Mouse (Mus musculus) MEL (cell line): ENCODE results near the gene Itga11. TPM values are rescaled to one million over a fixed set of nuclear protein-coding genes. Genes with fewer than 3 reads are reported as not detected.

Experiments
- DNase-seq: peaks from one replicate; pipeline ENCODE4 v3.0.0; 2011; ENCODE audit warnings: low read depth, low spot score
- H3K27ac ChIP-seq: 2 replicates; pipeline ENCODE4 v1.5.1; 2012; ENCODE audit warnings: low read depth, mild to moderate bottlenecking, control low read depth, low read length, moderate library complexity; ENCODE audit not compliant: control insufficient read depth
- H3K27me3 ChIP-seq, 2 experiments: fragments of 150-350 bp in 1 of 2; sonication (generic) in 1 of 2; 2 replicates each; pipeline ENCODE4 v1.6.1; 2012; ENCODE audit warnings: low read length in 2 of 2, mild to moderate bottlenecking in 2 of 2, improper control_type of control experiment in 1 of 2, moderate library complexity in 1 of 2; ENCODE audit not compliant: insufficient read depth in 2 of 2, control insufficient read depth in 1 of 2
- H3K36me3 ChIP-seq, 2 experiments: 2 replicates each; pipeline ENCODE4 v1.6.1; 2012 to 2014; ENCODE audit warnings: low read length in 2 of 2, improper control_type of control experiment in 1 of 2, inconsistent platforms in 1 of 2, mild to moderate bottlenecking in 1 of 2; ENCODE audit not compliant: insufficient read depth in 2 of 2, control insufficient read depth in 1 of 2
- H3K4me1 ChIP-seq, 2 experiments: fragments of 150-350 bp in 1 of 2; sonication (generic) in 1 of 2; 2 replicates each; pipeline ENCODE4 v1.6.1; 2012; ENCODE audit warnings: low read length in 2 of 2, improper control_type of control experiment in 1 of 2, mild to moderate bottlenecking in 1 of 2; ENCODE audit not compliant: insufficient read depth in 2 of 2, control insufficient read depth in 1 of 2
- H3K4me3 ChIP-seq, 2 experiments: fragments of 150-350 bp in 1 of 2; sonication (generic) in 1 of 2; 2 replicates each; pipeline ENCODE4 v1.5.1; 2012; ENCODE audit warnings: low read depth in 2 of 2, low read length in 2 of 2, mild to moderate bottlenecking in 2 of 2, moderate library complexity in 2 of 2, control low read depth in 1 of 2, improper control_type of control experiment in 1 of 2; ENCODE audit not compliant: control insufficient read depth in 1 of 2, insufficient read depth in 1 of 2
- H3K79me2 ChIP-seq: 2 replicates; pipeline ENCODE4 v1.6.1; 2012; ENCODE audit warnings: mild to moderate bottlenecking, low read length, moderate library complexity; ENCODE audit not compliant: control insufficient read depth, poor library complexity, insufficient read depth
- H3K9ac ChIP-seq: 2 replicates; pipeline ENCODE4 v1.6.1; 2012; ENCODE audit warnings: low read depth, mild to moderate bottlenecking, control low read depth, low read length, moderate library complexity; ENCODE audit not compliant: control insufficient read depth, poor library complexity, severe bottlenecking
- H3K9me3 ChIP-seq: fragments of 150-350 bp; sonication (generic); replicated peaks from 2 replicates; pipeline ENCODE4 v1.6.1; 2012; ENCODE audit warnings: mild to moderate bottlenecking, low read length, improper control_type of control experiment, moderate library complexity; ENCODE audit not compliant: insufficient read depth
- BHLHE40 ChIP-seq: IDR thresholded peaks from 2 replicates; pipeline ENCODE4 v1.6.1; 2012; ENCODE audit warnings: low read depth, mild to moderate bottlenecking, inconsistent platforms, low read length, improper control_type of control experiment, borderline replicate concordance
- CHD2 ChIP-seq: IDR thresholded peaks from 2 replicates; pipeline ENCODE4 v1.6.1; 2011; ENCODE audit warnings: low read length, improper control_type of control experiment
- CTCF ChIP-seq, 3 experiments: IDR thresholded peaks in 2 of 3; conservative IDR thresholded peaks in 1 of 3; 2 replicates each; pipeline ENCODE4 v1.5.1; 2011 to 2012; ENCODE audit warnings: low read length in 3 of 3, low read depth in 2 of 3, mild to moderate bottlenecking in 2 of 3, improper control_type of control experiment in 1 of 3, inconsistent platforms in 1 of 3, mixed read lengths in 1 of 3, moderate library complexity in 1 of 3; ENCODE audit not compliant: control insufficient read depth in 1 of 3, insufficient read depth in 1 of 3, poor library complexity in 1 of 3, severe bottlenecking in 1 of 3
- E2F4 ChIP-seq: IDR thresholded peaks from 2 replicates; pipeline ENCODE4 v1.6.1; 2011; ENCODE audit warnings: low read depth, low read length, improper control_type of control experiment, borderline replicate concordance
- ELF1 ChIP-seq: IDR thresholded peaks from 2 replicates; pipeline ENCODE4 v1.6.1; 2014; ENCODE audit warnings: low read depth, mild to moderate bottlenecking, inconsistent platforms, low read length, improper control_type of control experiment, moderate library complexity
- EP300 ChIP-seq, 2 experiments: IDR thresholded peaks; 2 replicates each; pipeline ENCODE4 v1.6.1; 2011; ENCODE audit warnings: improper control_type of control experiment in 2 of 2, low read length in 2 of 2, low read depth in 1 of 2, mild to moderate bottlenecking in 1 of 2
- ETS1 ChIP-seq: IDR thresholded peaks from 2 replicates; pipeline ENCODE4 v1.6.1; 2012; ENCODE audit warnings: low read depth, mild to moderate bottlenecking, inconsistent platforms, low read length, improper control_type of control experiment, moderate library complexity
- GATA1 ChIP-seq: IDR thresholded peaks from 2 replicates; pipeline ENCODE4 v1.6.1; 2011; ENCODE audit warnings: low read depth, low read length, improper control_type of control experiment
- JUND ChIP-seq: IDR thresholded peaks from 2 replicates; pipeline ENCODE4 v1.6.1; 2011; ENCODE audit warnings: low read depth, mild to moderate bottlenecking, improper control_type of control experiment, low read length
- MAFK ChIP-seq: IDR thresholded peaks from 2 replicates; pipeline ENCODE4 v1.6.1; 2011; ENCODE audit warnings: low read depth, mild to moderate bottlenecking, low read length, improper control_type of control experiment, borderline replicate concordance
- MAX ChIP-seq: IDR thresholded peaks from 2 replicates; pipeline ENCODE4 v1.6.1; 2011; ENCODE audit warnings: low read length, improper control_type of control experiment
- MAZ ChIP-seq: IDR thresholded peaks from 2 replicates; pipeline ENCODE4 v1.6.1; 2012; ENCODE audit warnings: low read depth, mild to moderate bottlenecking, inconsistent platforms, low read length, improper control_type of control experiment
- MEF2A ChIP-seq: IDR thresholded peaks from 2 replicates; pipeline ENCODE4 v1.6.1; 2014; ENCODE audit warnings: low read depth, mild to moderate bottlenecking, inconsistent platforms, low read length, improper control_type of control experiment; ENCODE audit not compliant: poor library complexity, insufficient replicate concordance, severe bottlenecking; ENCODE audit errors: extremely low read depth
- MXI1 ChIP-seq: IDR thresholded peaks from 2 replicates; pipeline ENCODE4 v1.6.1; 2011; ENCODE audit warnings: mild to moderate bottlenecking, low read depth, low read length, improper control_type of control experiment
- MYB ChIP-seq: IDR thresholded peaks from 2 replicates; pipeline ENCODE4 v1.6.1; 2011; ENCODE audit warnings: mild to moderate bottlenecking, low read depth, low read length, improper control_type of control experiment
- MYC ChIP-seq: IDR thresholded peaks from 2 replicates; pipeline ENCODE4 v1.6.1; 2011; ENCODE audit warnings: low read depth, mild to moderate bottlenecking, low read length, improper control_type of control experiment, moderate library complexity
- NRF1 ChIP-seq: IDR thresholded peaks from 2 replicates; pipeline ENCODE4 v1.6.1; 2014; ENCODE audit warnings: low read depth, mild to moderate bottlenecking, inconsistent platforms, low read length, improper control_type of control experiment, moderate library complexity; ENCODE audit not compliant: poor library complexity, insufficient read depth, severe bottlenecking
- POLR2A ChIP-seq, 2 experiments: IDR thresholded peaks; 2 replicates each; pipeline ENCODE4 v1.6.1; 2011 to 2012; ENCODE audit warnings: low read length in 2 of 2, mild to moderate bottlenecking in 2 of 2, control low read depth in 1 of 2, improper control_type of control experiment in 1 of 2, low read depth in 1 of 2, moderate library complexity in 1 of 2; ENCODE audit not compliant: control insufficient read depth in 1 of 2, insufficient read depth in 1 of 2, poor library complexity in 1 of 2
- POLR2AphosphoS2 ChIP-seq: IDR thresholded peaks from 2 replicates; pipeline ENCODE4 v1.6.1; 2011; ENCODE audit warnings: low read length, improper control_type of control experiment
- RAD21 ChIP-seq: IDR thresholded peaks from 2 replicates; pipeline ENCODE4 v1.6.1; 2011; ENCODE audit warnings: mild to moderate bottlenecking, low read depth, low read length, improper control_type of control experiment
- RCOR1 ChIP-seq: IDR thresholded peaks from 2 replicates; pipeline ENCODE4 v1.6.1; 2012; ENCODE audit warnings: low read depth, mild to moderate bottlenecking, inconsistent platforms, low read length, improper control_type of control experiment
- SMC3 ChIP-seq: IDR thresholded peaks from 2 replicates; pipeline ENCODE4 v1.6.1; 2011; ENCODE audit warnings: low read depth, low read length, improper control_type of control experiment
- TAL1 ChIP-seq: IDR thresholded peaks from 2 replicates; pipeline ENCODE4 v1.6.1; 2012; ENCODE audit warnings: mild to moderate bottlenecking, inconsistent platforms, low read length, moderate library complexity, mixed read lengths
- TBP ChIP-seq: IDR thresholded peaks from 2 replicates; pipeline ENCODE4 v1.8.0; 2011; ENCODE audit warnings: low read depth, low read length, improper control_type of control experiment
- TCF12 ChIP-seq: IDR thresholded peaks from 2 replicates; pipeline ENCODE4 v1.6.1; 2014; ENCODE audit warnings: low read depth, mild to moderate bottlenecking, inconsistent platforms, low read length, improper control_type of control experiment, moderate library complexity
- UBTF ChIP-seq: IDR thresholded peaks from 2 replicates; pipeline ENCODE4 v1.6.1; 2012; ENCODE audit warnings: low read depth, mild to moderate bottlenecking, inconsistent platforms, low read length, improper control_type of control experiment, moderate library complexity, borderline replicate concordance; ENCODE audit not compliant: insufficient read depth
- USF1 ChIP-seq: IDR thresholded peaks from 2 replicates; pipeline ENCODE4 v1.6.1; 2014; ENCODE audit warnings: low read depth, mild to moderate bottlenecking, inconsistent platforms, low read length, improper control_type of control experiment, moderate library complexity
- USF2 ChIP-seq, 2 experiments: IDR thresholded peaks; 2 replicates each; pipeline ENCODE4 v1.6.1; 2011 to 2012; ENCODE audit warnings: improper control_type of control experiment in 2 of 2, low read length in 2 of 2, borderline replicate concordance in 1 of 2, inconsistent platforms in 1 of 2, low read depth in 1 of 2, mild to moderate bottlenecking in 1 of 2; ENCODE audit not compliant: insufficient read depth in 1 of 2
- ZC3H11A ChIP-seq: IDR thresholded peaks from 2 replicates; pipeline ENCODE4 v1.6.1; 2012; ENCODE audit warnings: low read depth, mild to moderate bottlenecking, inconsistent platforms, low read length, improper control_type of control experiment
- ZKSCAN1 ChIP-seq: IDR thresholded peaks from 2 replicates; pipeline ENCODE4 v1.6.1; 2012; ENCODE audit warnings: low read depth, mild to moderate bottlenecking, inconsistent platforms, low read length, improper control_type of control experiment, moderate library complexity
- polyA plus RNA-seq, 2 experiments: library from polyadenylated mRNA; stranded (reverse) in 1 of 2; unstranded in 1 of 2; fragments of >175 nt in 1 of 2; fragments of >200 nt in 1 of 2; gene quantifications; 2 replicates each; pipeline versions ENCODE4 v1.2.1 to v1.2.4; 2012; ENCODE audit warnings: low replicate concordance in 2 of 2, low read depth in 1 of 2; ENCODE audit not compliant: insufficient read length in 2 of 2, insufficient read depth in 1 of 2, missing spikeins in 1 of 2
- total RNA-seq: library from RNA; depleted of rRNA; stranded (reverse); fragments of 300-350 nt; gene quantifications from 2 replicates; pipeline ENCODE4 v1.2.3, GENCODE M21; 2012

The Itga11 gene
- total and polyA plus RNA-seq, 3 experiments, result not detected

DNA sequence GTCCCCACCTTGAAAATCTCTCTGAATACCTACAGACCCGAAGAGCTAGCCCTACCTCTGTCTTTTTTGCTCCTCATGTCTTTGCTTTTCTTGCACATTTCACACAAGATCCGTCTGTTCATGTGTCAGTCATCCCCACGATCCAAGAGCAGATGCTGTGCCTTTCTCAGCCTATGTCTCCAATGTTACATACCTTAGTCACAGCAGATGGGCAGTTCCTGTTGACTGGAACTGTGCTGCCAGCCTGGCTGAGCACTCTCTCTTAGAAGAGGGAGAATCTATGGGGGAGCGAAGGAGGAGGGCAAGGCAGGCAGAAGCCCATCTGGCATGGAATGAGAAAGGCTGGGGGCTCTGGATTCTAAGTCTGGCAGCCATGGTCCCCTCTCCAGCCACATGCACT is 87.7 kb downstream of the Itga11 start:
- no peaks in the 10 kb centered on the region for H3K79me2 ChIP-seq
- no peaks in the 10 kb centered on the region for H3K9me3 ChIP-seq
- H3K36me3 ChIP-seq, result no peaks in the 10 kb centered on the region
- H3K27me3 ChIP-seq, result no peaks in the 10 kb centered on the region
- no peak overlapping the region for H3K4me3 ChIP-seq
- DNase-seq, result no peak
- H3K27ac ChIP-seq, result no peak overlapping the region
- H3K9ac ChIP-seq, result no peak overlapping the region
- no peaks in the 10 kb centered on the region for H3K4me1 ChIP-seq
- TF ChIP-seq ELF1 (no peak), EP300 (IDR thresholded peaks at IDR 0.05; ENCODE audit: low read depth in 1 of 2, low read length in 2 of 2) (no peak), GATA1 (no peak), UBTF (no peak), POLR2AphosphoS2 (no peak), CHD2 (no peak), CTCF (IDR thresholded peaks at IDR 0.05 in 2 of 3, conservative IDR thresholded peaks at IDR 0.05 in 1 of 3; ENCODE audit: control insufficient read depth in 1 of 3, insufficient read depth in 1 of 3, low read depth in 2 of 3, low read length in 3 of 3, poor library complexity in 1 of 3, severe bottlenecking in 1 of 3) (no peak), POLR2A (IDR thresholded peaks at IDR 0.05; ENCODE audit: control insufficient read depth in 1 of 2, insufficient read depth in 1 of 2, low read depth in 1 of 2, low read length in 2 of 2, poor library complexity in 1 of 2) (no peak), JUND (no peak), NRF1 (no peak), SMC3 (no peak), RCOR1 (no peak), ZKSCAN1 (no peak), RAD21 (no peak), MYB (no peak), TBP (no peak), USF1 (no peak), E2F4 (no peak), MAX (no peak)
- TF ChIP-seq, all 39 proteins: peak for 0

DNA sequence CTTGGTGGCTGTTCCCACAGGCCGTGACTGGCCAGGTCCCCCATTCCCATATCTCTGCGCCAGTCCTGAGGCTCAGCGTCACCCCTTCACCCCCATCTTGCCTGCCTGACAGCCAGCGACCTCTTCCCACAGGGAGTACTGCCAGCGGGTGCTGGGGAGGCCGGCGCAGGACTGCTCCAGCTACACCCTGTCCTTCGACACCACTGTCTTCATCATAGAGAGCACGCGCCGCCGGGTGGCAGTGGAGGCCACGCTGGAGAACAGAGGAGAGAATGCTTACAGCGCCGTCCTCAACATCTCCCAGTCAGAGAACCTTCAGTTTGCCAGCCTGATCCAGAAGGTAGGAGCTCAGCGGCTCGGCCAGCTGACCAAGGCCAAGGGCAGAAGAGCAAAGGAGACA is 89.8 kb downstream of the Itga11 start:
- no peak overlapping the region for H3K27ac ChIP-seq
- no peaks in the 10 kb centered on the region for H3K27me3 ChIP-seq
- TF ChIP-seq E2F4 (no peak), MEF2A (no peak), MXI1 (no peak), RCOR1 (no peak), MAZ (no peak), MAFK (no peak), TAL1 (no peak), ETS1 (no peak), USF2 (IDR thresholded peaks at IDR 0.05; ENCODE audit: borderline replicate concordance in 1 of 2, insufficient read depth in 1 of 2, low read depth in 1 of 2, low read length in 2 of 2) (no peak), NRF1 (no peak), EP300 (IDR thresholded peaks at IDR 0.05; ENCODE audit: low read depth in 1 of 2, low read length in 2 of 2) (no peak), MYC (no peak), TCF12 (no peak), POLR2A (IDR thresholded peaks at IDR 0.05; ENCODE audit: control insufficient read depth in 1 of 2, insufficient read depth in 1 of 2, low read depth in 1 of 2, low read length in 2 of 2, poor library complexity in 1 of 2) (no peak), UBTF (no peak), MYB (no peak), BHLHE40 (no peak), MAX (no peak), TBP (no peak), ZC3H11A (no peak)

More for the DNA sequence above, 89.8 kb downstream of the Itga11 start:
- H3K9me3 ChIP-seq, result no peaks in the 10 kb centered on the region
- H3K36me3 ChIP-seq, result no peaks in the 10 kb centered on the region
- no peak for DNase-seq
- H3K4me1 ChIP-seq, result no peaks in the 10 kb centered on the region
- no peak overlapping the region for H3K9ac ChIP-seq
- no peak overlapping the region for H3K4me3 ChIP-seq
- H3K79me2 ChIP-seq, result no peaks in the 10 kb centered on the region
